Mouse (Mus musculus): ENCODE measurements at regions not wholly inside any gene's neighbourhood (a gene's known extent, or its start where the extent isn't known, plus 50 kb on each side); places are given as distances from the start of the nearest gene placed in this dataset.

- Histone ChIP-seq H3K27ac (ENCODE audit: low read depth, low read length) (no peak overlapping the region), H3K4me1 (ENCODE audit: insufficient read depth) (no peaks in the 10 kb centered on the region), H3K9ac (no peak overlapping the region), H3K4me2 (ENCODE audit: low read depth) (no peak overlapping the region), H3K27me3 (ENCODE audit: insufficient read depth, low read length) (no peaks in the 10 kb centered on the region), H3K4me3 (ENCODE audit: low read depth, low read length) (no peak overlapping the region), H3K36me3 (ENCODE audit: insufficient read depth) (no peaks in the 10 kb centered on the region), H3K9me3 (ENCODE audit: low read length) (no peaks in the 10 kb centered on the region)
- no peak for ATAC-seq
- no peak for TF ChIP-seq CTCF (IDR thresholded peaks at IDR 0.05; ENCODE audit: low read depth)
- DNase-seq = no peak
- WGBS = 83% methylated on average over 1 of the region's 1 CpGs
These were observed 153.4 kb downstream of the Lrriq3 start for GRCm38 (mm10) chr3:155246628-155247027.

- no peak overlapping the region for H3K4me2 ChIP-seq (ENCODE audit: low read depth)
- H3K4me1 ChIP-seq (ENCODE audit: insufficient read depth) = no peaks in the 10 kb centered on the region
- H3K9me3 ChIP-seq (ENCODE audit: low read length) = no peaks in the 10 kb centered on the region
- H3K27me3 ChIP-seq (ENCODE audit: insufficient read depth, low read length) = no peaks in the 10 kb centered on the region
- WGBS = 81% methylated on average over 2 of the region's 2 CpGs
- no peak for ATAC-seq
- H3K9ac ChIP-seq = no peak overlapping the region
- no peaks in the 10 kb centered on the region for H3K36me3 ChIP-seq (ENCODE audit: insufficient read depth)
- no peak for DNase-seq
- TF ChIP-seq CTCF (IDR thresholded peaks at IDR 0.05; ENCODE audit: low read depth) = no peak
- no peak overlapping the region for H3K27ac ChIP-seq (ENCODE audit: low read depth, low read length)
- no peak overlapping the region for H3K4me3 ChIP-seq (ENCODE audit: low read depth, low read length)
These were observed 153.9 kb downstream of the Lrriq3 start for GRCm38 (mm10) chr3:155247124-155247523.

GRCm38 (mm10) chr3:155247929-155248328, 154.7 kb downstream of the Lrriq3 start:
- Histone ChIP-seq H3K9me3 (ENCODE audit: low read length) (no peaks in the 10 kb centered on the region), H3K27ac (ENCODE audit: low read depth, low read length) (no peak overlapping the region), H3K4me1 (ENCODE audit: insufficient read depth) (no peaks in the 10 kb centered on the region), H3K9ac (no peak overlapping the region), H3K4me3 (ENCODE audit: low read depth, low read length) (no peak overlapping the region), H3K36me3 (ENCODE audit: insufficient read depth) (no peaks in the 10 kb centered on the region), H3K4me2 (ENCODE audit: low read depth) (no peak overlapping the region), H3K27me3 (ENCODE audit: insufficient read depth, low read length) (no peaks in the 10 kb centered on the region)
- TF ChIP-seq CTCF (IDR thresholded peaks at IDR 0.05; ENCODE audit: low read depth) = no peak
- ATAC-seq (no peak), DNase-seq (no peak)
- WGBS = 100% methylated on average over 1 of the region's 1 CpGs

- WGBS = 89% methylated on average over 2 of the region's 2 CpGs
- H3K9me3 ChIP-seq (ENCODE audit: low read length) = no peaks in the 10 kb centered on the region
- no peaks in the 10 kb centered on the region for H3K36me3 ChIP-seq (ENCODE audit: insufficient read depth)
- no peak for TF ChIP-seq CTCF (IDR thresholded peaks at IDR 0.05; ENCODE audit: low read depth)
- H3K4me2 ChIP-seq (ENCODE audit: low read depth) = no peak overlapping the region
- H3K27ac ChIP-seq (ENCODE audit: low read depth, low read length) = no peak overlapping the region
- H3K4me1 ChIP-seq (ENCODE audit: insufficient read depth) = no peaks in the 10 kb centered on the region
- no peak overlapping the region for H3K4me3 ChIP-seq (ENCODE audit: low read depth, low read length)
- ATAC-seq (no peak), DNase-seq (no peak)
- H3K9ac ChIP-seq = no peak overlapping the region
- no peaks in the 10 kb centered on the region for H3K27me3 ChIP-seq (ENCODE audit: insufficient read depth, low read length)
These were observed 157.7 kb downstream of the Lrriq3 start for GRCm38 (mm10) chr3:155250904-155251303.

GRCm38 (mm10) chr3:155298206-155298605, 205.0 kb downstream of the Lrriq3 start:
- no peak for DNase-seq
- no peak overlapping the region for H3K27ac ChIP-seq (ENCODE audit: low read depth, low read length)
- no peak for ATAC-seq
- no peak overlapping the region for H3K4me3 ChIP-seq (ENCODE audit: low read depth, low read length)
- no peaks in the 10 kb centered on the region for H3K27me3 ChIP-seq (ENCODE audit: insufficient read depth, low read length)
- no peak overlapping the region for H3K9ac ChIP-seq
- no peaks in the 10 kb centered on the region for H3K36me3 ChIP-seq (ENCODE audit: insufficient read depth)
- H3K4me1 ChIP-seq (ENCODE audit: insufficient read depth) = no peaks in the 10 kb centered on the region
- 65% methylated on average over 3 of the region's 3 CpGs for WGBS
- no peak for TF ChIP-seq CTCF (IDR thresholded peaks at IDR 0.05; ENCODE audit: low read depth)
- H3K9me3 ChIP-seq (ENCODE audit: low read length) = no peaks in the 10 kb centered on the region
- no peak overlapping the region for H3K4me2 ChIP-seq (ENCODE audit: low read depth)

GRCm38 (mm10) chr3:155298724-155299123, 205.5 kb downstream of the Lrriq3 start:
- no peak for TF ChIP-seq CTCF (IDR thresholded peaks at IDR 0.05; ENCODE audit: low read depth)
- DNase-seq (no peak), ATAC-seq (peak; percentile 25; the same call in 1 of the 2 replicates)
- no peaks in the 10 kb centered on the region for H3K36me3 ChIP-seq (ENCODE audit: insufficient read depth)
- no peak overlapping the region for H3K4me2 ChIP-seq (ENCODE audit: low read depth)
- no peak overlapping the region for H3K27ac ChIP-seq (ENCODE audit: low read depth, low read length)
- no peak overlapping the region for H3K4me3 ChIP-seq (ENCODE audit: low read depth, low read length)
- H3K27me3 ChIP-seq (ENCODE audit: insufficient read depth, low read length) = no peaks in the 10 kb centered on the region
- H3K4me1 ChIP-seq (ENCODE audit: insufficient read depth) = no peaks in the 10 kb centered on the region
- H3K9ac ChIP-seq = no peak overlapping the region
- no peaks in the 10 kb centered on the region for H3K9me3 ChIP-seq (ENCODE audit: low read length)

- H3K27me3 ChIP-seq (ENCODE audit: insufficient read depth, low read length) = no peaks in the 10 kb centered on the region
- H3K9me3 ChIP-seq (ENCODE audit: low read length) = no peaks in the 10 kb centered on the region
- DNase-seq (no peak), ATAC-seq (no peak)
- no peaks in the 10 kb centered on the region for H3K4me1 ChIP-seq (ENCODE audit: insufficient read depth)
- H3K36me3 ChIP-seq (ENCODE audit: insufficient read depth) = no peaks in the 10 kb centered on the region
- H3K9ac ChIP-seq = no peak overlapping the region
- no peak overlapping the region for H3K27ac ChIP-seq (ENCODE audit: low read depth, low read length)
- TF ChIP-seq CTCF (IDR thresholded peaks at IDR 0.05; ENCODE audit: low read depth) = no peak
- H3K4me2 ChIP-seq (ENCODE audit: low read depth) = no peak overlapping the region
- WGBS = 91% methylated on average over 2 of the region's 2 CpGs
- no peak overlapping the region for H3K4me3 ChIP-seq (ENCODE audit: low read depth, low read length)
These were observed 229.1 kb downstream of the Lrriq3 start for GRCm38 (mm10) chr3:155322322-155322721.

- DNase-seq (no peak), ATAC-seq (no peak)
- Histone ChIP-seq H3K36me3 (ENCODE audit: insufficient read depth) (no peaks in the 10 kb centered on the region), H3K9ac (no peak overlapping the region), H3K27me3 (ENCODE audit: insufficient read depth, low read length) (no peaks in the 10 kb centered on the region), H3K4me2 (ENCODE audit: low read depth) (no peak overlapping the region), H3K4me3 (ENCODE audit: low read depth, low read length) (no peak overlapping the region), H3K27ac (ENCODE audit: low read depth, low read length) (no peak overlapping the region), H3K4me1 (ENCODE audit: insufficient read depth) (no peaks in the 10 kb centered on the region), H3K9me3 (ENCODE audit: low read length) (no peaks in the 10 kb centered on the region)
- 66% methylated on average over 2 of the region's 2 CpGs for WGBS
- no peak for TF ChIP-seq CTCF (IDR thresholded peaks at IDR 0.05; ENCODE audit: low read depth)
These were observed 236.5 kb downstream of the Lrriq3 start for GRCm38 (mm10) chr3:155329701-155330100.

All from forebrain, postnatal 0 days (tissue).